Mouse (Mus musculus) neutrophil, adult 5-6 weeks (primary cell): ENCODE data around the gene Dgkz. TPM values are rescaled to one million over a fixed set of nuclear protein-coding genes. Genes with fewer than 3 reads are reported as not detected.
A peak's percentile ranks its signal among the peaks of the same experiment; 100 is the strongest.

Experiments
- ATAC-seq: fragments of 151-379, 151-347 bp; 2 replicates; pipeline ENCODE4 v1.8.0; 2017; ENCODE audit warnings: mild to moderate bottlenecking, moderate TSS enrichment; ENCODE audit not compliant: insufficient number of reproducible peaks, poor library complexity, low FRiP score, severe bottlenecking; ENCODE audit errors: extremely low read depth
- total RNA-seq: library from RNA; stranded (forward); fragments of 200-1000 nt; gene quantifications from 2 replicates; pipeline ENCODE4 v1.2.3, GENCODE M21; 2017

The Dgkz gene
- total RNA-seq, 1 experiment from 2014 or later, result 137 TPM

DNA sequence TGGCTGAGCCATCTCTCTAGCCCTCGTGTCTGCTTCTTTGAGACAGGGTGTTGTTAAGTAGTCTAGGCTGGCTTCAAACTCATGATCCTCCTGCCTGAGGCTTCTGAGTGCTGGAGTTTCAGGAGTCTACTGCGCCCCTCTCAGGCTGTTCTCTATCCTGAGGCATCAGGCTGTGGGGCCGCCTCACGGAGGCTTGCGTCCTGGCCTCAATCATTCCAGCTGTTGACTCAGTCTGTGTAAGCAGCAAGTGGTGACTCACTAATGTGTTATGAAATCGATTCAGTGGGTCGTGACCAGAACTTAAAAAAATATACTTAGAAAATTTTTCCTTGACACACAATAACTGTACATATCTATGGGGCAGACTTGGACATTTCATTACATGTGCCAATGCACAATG is 29.0 kb upstream of the Dgkz start:
- no peak for ATAC-seq

DNA sequence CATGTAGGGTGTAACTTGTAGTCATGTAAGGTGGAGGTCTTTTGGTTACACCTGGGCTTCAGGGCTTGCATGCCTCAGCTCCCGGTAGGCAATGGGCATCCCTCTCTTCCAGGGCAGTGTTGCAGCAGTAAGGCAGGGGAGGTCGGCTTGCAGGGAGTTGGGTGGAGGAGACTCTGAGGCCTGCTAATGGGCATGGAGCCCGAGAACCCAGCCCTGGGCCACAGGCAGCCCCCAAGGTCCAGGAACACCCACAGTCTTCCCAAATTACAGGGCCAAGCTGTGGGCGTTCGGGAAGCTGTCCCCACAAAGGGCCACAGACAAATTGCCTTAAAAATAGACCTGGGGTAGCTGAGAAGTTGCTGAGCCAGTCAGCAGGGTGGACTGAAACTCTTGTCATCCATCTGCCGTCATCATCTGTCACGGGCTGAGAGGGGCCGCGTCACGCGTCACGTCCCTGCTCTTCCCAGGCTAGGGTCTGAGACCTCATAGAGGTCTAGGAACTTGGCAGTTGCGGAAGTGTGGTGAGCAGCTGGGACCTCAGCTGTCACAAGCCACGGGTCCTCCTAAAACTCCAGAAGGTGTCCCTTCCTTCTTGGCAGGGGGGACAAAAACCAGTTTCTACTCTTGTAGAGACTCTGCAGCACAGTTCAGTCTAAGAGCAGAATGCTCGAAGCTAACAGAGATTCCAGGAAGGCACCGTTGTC is 22.4 kb upstream of the Dgkz start:
- ATAC-seq, result no peak

DNA sequence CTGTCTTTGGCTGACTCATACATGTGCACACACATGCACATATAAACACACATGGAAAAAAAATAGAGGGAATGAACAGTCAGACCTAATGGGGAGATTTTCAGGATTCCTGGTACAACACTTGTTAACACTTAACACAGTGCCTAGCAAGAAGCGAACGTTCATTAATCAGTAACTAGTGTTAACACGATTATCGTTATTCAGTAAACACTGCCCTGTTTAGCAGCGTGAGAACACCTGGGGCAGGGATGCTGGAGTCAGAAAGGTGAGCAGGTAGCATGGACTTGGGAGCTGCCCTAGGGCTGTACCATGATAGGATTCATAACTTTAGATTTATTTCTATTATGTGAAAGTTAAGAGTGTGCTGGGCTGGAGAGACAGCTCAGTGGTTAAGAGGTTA is 20.3 kb upstream of the Dgkz start:
- no peak for ATAC-seq

DNA sequence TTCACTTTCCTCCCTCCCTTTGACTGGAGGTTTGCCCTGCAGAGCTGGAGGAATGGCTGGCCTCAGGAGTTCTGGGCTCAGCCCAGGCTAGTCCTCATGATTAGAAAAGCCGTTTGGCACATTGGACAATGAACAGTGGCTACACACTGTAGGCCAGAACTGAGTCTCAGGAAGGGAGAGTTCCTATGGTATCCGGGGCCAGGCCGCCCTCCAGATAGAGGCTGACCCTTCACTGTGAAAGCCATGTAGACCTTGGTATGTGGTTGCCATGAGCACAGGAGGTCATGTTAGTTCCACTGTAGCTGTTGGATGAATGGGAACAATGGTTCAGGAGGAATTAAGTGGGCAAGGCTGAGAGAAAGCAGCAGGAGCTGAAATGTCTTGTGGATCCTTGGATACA is 17.7 kb upstream of the Dgkz start:
- ATAC-seq, result no peak

DNA sequence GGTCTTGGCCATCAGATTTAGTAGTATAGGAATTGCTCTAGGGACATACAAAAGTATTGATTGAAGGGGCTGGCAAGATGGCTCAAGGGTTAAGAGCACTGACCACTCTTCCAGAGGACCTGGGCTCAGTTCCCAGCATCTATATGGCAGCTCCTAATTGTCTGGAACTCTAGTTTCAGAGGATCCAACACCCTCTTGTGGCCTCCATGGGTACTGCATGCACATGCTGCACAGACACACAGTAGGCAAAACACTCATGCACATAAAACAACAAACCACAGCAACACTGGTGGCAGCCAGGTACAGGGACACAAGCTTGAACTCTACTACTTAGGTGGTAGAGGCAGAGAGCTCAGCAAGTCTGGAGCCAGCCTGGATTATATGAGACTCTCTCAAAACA is 14.1 kb upstream of the Dgkz start:
- no peak for ATAC-seq

DNA sequence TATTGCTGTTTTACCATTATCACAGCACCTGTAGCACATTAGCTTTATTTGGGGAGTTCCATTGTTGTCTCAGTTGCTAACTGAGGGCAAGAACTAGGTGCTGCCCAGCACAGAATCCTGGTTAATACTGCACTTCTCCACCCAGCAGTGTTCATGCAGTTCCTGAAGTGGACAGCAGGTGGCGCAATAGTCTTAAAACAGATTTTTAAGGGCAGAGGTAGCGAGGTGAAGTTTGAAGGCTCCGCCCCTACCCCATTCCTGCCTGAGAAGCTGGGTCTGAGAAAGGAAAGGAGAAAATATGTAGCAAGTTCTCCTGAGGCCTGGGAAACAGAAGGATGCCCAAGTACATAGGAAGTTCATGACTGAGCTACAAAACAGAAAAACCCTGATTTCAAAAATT is 11.9 kb upstream of the Dgkz start:
- peak; percentile 53 for ATAC-seq

DNA sequence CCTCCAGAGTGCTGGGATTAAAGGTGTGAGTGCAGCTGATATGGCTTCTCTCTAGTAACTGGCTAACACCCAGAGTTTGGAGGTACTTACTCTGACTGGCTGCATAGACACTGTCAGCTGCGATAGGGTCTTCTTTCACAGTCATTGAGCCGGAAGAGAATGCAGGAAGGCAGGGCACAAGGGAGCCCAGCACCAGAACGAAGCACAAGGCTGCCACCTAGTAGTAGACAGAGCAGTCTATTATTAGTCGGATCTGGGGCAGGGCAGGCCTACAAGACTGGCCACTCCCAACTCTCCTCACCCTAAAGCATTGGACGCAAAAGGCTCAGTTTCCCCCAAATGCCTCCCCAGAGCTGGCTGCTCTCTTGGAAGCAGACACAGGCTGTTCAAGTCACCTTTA is 10.4 kb upstream of the Dgkz start:
- ATAC-seq, result peak; percentile 33; the same call in 1 of the 2 replicates

DNA sequence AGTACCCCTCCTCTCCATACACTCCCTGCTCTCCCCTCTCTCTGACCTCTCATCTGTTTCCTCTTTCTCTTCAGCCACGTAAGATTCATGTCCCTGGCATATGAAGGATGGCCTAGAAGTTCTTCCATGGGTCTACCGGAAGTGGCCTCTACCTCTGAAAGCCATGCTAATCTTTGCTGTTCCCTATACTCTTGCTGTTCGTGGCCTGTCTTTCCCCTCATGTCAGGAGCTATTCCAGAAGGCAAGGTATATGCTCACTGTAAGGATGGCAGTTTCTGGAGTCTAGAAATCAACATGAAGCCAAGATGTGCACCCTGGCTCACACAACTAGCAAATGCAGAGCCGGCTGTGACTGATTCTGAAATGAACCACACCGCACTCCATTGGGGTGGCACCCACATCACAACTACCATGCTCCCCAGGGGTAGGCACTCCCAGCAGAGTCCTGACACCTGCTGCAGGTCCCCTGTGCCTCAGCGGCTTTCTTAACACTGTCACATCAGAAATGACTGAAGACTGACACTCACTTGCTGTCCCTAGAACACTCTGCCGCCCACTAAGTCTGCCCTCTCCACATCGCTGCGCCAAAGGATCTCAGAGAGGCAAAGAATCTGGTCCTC is 9.4 kb upstream of the Dgkz start:
- no peak for ATAC-seq

DNA sequence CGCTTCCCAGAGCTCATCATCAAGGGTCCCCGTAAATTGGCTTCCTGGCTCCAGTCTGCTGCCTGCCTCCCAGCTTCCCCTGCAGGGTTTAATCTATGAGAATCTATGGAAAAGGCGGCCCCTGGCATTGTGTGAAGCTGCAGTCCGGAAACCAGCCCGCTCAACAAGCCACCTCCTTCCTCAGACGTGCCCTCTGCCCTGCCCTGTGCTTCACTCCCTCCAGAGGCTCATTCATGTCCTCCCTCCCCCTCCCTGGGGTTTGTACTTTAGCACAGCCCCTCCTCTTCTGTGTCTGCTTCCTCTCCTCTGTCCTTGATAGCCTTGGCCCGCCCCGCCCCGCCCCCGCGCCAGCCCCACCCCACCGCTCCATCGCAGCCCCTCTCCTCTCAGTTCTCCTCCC is 8.8 kb upstream of the Dgkz start:
- ATAC-seq, result peak; percentile 93

DNA sequence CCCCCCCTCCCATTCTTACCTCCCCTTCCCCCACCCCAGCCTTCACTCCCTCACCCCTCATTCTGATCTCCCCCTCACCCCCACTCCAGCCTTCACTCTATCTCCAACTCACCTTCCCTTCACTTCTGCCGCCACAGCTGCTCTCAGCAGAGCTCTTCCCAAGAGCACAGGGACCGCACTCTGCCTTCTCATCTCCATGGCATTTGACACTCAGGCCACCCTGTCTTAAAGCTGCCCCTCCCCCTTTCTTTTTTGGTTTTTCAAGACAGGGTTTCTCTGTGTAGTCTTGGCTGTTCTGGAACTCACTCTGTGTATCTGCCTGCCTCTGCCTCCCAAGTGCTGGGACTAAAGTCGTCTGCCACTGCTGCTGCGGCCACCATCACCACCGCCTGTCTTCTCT is 5.2 kb upstream of the Dgkz start:
- no peak for ATAC-seq

DNA sequence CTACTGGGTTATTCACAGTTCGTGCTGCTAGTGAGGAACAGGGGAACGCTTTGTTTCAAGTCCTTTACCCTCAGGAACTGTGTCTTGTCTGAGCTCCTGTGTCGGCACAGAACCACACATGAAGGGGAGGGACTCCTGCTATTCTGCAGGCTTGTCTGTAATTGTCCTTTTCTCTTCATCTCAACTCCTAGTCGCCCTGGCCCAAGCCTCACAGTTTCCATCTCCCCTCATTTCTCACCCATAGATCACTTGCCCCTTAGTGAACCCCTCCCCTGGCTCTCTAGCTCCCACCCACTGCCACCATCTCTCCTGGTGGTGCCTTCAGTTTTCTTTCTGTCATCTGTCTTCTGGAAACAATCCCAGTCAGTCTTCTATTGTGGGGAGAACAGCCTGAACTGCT is 4.6 kb upstream of the Dgkz start:
- ATAC-seq, result no peak

DNA sequence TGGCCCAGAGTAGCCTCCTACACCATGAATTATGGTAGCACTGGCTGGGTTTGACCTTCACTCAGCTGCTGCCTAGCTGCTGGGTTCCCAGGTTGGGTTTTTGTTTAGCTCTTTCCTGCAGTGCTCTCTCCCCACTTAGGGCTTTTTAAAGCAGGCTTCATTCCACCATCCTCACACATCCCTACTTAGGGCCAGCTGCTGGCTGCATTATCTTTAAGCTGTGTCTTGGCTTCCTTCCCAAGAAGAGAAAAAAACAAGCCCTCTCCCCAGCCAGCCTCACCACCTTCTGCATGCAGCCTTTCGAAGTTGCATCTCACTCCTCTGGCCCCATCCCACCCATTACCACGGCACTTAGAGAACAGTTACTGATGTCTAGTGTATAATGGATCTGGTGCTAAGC is 2.9 kb upstream of the Dgkz start:
- no peak for ATAC-seq

DNA sequence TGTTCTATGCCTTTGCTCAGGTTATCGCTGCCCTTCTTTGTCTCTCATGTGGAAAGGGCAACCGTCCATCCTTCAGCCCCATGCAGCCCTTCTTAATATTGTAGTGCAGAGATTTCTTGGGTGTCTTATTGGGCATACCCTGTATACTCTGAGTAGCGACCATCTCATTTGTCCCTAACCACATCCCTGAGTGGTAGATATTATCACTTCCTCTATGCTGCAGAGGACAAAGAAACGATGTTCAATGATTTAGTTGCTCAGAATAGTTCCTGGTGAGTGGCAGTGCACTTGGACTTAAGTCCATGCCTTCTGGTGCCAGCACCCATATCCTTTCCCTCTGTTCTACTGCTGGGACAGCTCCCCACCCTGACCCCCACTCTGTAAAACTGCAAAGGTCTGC is 2.3 kb upstream of the Dgkz start:
- no peak for ATAC-seq

DNA sequence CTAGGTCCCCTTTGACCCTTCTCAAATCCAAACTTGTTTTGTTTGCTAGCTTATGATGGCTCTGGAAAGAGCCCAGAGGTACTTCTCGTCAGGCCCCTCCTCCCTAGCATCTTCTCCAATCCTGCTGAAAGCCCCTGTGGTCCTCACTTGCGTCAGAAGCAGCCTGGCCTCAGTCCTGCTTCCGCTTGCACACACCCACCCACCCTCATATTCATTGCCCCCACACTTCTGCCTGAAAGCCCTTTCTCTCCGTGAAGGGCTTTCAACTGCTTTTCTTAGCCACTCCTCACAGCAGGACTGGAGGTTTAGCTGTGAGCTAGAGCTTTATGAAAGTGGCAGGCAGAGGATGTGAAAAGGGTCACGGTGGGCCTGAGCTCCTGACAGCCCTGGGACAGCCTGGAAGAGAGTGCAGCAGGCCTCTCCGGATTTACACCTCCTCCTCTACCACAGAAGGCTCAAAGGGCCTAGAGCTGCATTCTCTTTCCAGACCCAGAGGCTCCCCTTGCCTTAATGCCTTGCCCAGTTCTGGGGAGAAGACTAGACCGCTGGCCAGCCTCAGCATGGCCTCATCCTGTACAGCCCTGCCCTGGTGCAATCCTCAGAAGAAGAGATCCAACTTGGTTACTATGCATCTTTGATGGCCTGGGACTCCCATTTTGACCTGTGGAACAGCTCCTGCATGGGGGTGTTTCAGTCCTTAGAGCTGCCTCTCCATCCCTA is 2.1 kb downstream of the Dgkz start:
- ATAC-seq, result no peak

DNA sequence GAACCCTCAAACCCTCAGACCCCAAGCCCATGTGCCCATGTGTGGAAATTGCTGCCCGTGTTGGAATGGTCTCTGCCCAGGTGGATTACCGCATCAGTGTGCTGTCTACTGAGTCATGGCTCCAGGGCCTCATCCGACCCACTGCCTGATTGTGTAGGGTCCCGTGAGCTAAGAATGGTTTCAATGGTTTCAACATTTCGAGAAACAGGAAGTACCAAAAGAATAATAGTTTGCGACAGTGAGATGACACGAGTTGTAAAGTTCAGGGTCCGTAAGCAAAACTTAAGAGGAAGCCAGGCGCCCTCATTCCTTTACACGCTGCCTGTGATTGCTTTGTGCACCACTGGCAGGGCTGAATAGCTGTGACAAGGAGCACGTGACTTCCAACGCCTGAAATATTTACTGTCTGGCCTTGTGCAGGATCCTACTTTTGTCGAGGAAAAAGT is 3.5 kb downstream of the Dgkz start:
- peak; percentile 85 for ATAC-seq

DNA sequence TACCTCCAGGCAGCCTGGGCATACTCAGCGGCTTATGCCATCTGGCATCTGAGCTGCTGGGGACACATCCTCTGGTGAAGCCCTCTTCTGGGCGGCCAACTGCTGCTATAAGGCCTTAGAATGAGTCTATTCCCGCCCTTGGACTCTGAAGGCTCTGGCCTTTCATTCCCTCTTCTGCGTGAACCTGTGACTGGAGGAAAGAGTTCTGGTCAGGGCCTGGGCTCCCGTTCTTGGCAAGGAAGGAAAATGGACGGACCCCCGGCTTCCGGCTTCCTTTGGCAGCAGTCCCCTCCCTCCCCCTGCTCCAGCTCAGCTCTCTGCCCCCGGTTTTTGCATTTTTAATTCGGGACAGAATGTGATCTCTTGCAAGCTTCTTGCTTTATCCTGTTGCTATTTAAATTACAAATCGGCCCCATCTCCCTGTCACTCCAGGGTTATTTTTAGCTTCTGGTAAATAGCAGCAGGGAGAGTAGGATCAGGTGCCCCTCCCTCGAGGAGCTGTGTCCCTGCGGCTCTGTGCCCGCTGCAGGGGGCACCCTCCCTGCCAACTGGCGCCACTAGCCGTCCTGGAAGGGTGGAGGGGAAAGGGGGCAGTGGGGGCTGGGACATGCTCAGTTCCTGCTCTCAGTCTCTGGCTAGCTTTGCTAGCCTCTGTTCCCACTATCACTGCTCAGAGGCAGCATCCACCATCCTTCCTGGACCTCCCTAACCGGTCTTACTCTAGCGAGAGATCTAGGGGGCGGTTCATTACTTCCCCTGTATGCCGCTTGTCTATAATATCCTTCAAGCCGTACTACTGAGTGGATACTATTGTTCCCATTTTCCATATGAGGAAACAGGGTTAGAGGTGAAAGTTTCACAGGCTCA is 4.2 kb downstream of the Dgkz start:
- ATAC-seq, result no peak

DNA sequence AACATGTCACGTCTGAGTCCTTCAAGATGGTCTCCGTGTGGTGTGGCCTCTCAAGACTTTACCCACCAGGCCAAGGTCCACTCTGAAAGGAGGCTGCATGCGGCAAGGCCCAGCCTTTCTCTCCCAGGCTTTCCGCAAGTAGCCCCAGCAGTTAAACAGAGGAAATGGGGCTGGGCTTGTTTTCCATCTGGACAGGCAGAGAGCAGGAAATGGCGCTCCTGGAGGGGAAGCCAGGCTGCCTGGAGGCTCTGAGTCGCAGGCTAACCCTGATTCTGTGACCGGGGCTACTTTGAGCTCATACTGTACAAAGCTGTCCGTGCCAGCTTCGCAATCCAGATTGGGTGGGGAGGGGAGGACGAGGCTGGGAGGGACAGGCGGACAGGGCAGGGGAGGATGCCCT is 7.7 kb downstream of the Dgkz start:
- ATAC-seq, result no peak

DNA sequence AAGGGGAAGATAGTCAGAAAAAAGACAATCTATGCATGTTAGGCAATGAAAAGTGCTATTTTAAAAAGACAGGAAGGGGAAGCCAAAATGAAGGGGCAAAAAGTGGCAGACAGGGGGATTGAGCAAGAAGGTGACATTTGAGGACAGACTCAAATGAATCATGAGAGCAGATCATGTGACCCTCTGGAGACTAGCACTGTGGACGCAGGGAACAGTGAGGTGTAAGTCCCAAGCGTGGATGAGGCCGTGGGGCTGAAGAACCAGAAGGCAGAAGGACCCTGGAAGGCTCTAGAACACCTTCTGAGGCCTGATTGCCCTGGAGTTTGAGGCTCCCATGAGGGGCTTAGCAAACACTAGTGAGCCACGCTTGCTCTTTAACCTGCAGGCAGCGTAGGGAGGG is 9.3 kb downstream of the Dgkz start:
- ATAC-seq, result no peak

DNA sequence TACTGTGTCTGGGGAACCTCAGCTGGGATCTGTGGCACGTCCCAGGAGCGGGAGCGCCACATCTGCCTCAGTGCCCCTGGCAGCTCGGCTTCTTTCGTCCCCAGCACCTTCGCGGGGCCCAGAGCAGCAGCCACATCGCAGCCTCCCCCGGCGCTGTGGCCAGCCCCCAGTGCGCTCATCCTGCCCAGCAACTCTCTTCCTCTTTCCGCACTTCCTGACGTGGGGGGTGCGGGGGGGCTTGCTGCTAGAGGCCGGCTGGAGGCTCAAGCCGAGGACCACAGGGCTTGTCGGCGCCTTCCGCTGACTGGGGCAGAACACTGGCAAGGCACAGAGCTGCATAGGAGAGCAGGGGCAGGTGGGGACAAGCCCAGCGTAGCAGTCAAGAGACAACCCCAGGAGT is 10.2 kb downstream of the Dgkz start:
- peak; percentile 40 for ATAC-seq
